Mouse (Mus musculus) heart, embryonic 15.5 days (tissue): ENCODE results near the gene Ccnjl. TPM values are rescaled to one million over a fixed set of nuclear protein-coding genes. Genes with fewer than 3 reads are reported as not detected.

Source experiments
- ATAC-seq: fragments of 200-750 bp; cut with Nextera tagmentation; replicated peaks from 2 replicates; pipeline ENCODE4 v1.8.0; 2017; ENCODE audit warnings: low read depth, moderate TSS enrichment; ENCODE audit not compliant: insufficient number of reproducible peaks, insufficient read depth, low FRiP score
- H3K27ac ChIP-seq: fragments of 300-500 bp; sonication (generic); 2 replicates; pipeline ENCODE4 v1.5.1; 2015; ENCODE audit warnings: mild to moderate bottlenecking, inconsistent platforms
- H3K27me3 ChIP-seq: fragments of 300-500 bp; sonication (generic); 2 replicates; pipeline ENCODE4 v1.6.1; 2015; ENCODE audit warnings: inconsistent platforms
- H3K36me3 ChIP-seq: fragments of 300-500 bp; sonication (generic); 2 replicates; pipeline ENCODE4 v1.6.1; 2015; ENCODE audit warnings: mild to moderate bottlenecking, inconsistent platforms
- H3K4me1 ChIP-seq: fragments of 300-500 bp; sonication (generic); replicated peaks from 2 replicates; pipeline ENCODE4 v1.6.1; 2015; ENCODE audit warnings: inconsistent platforms
- H3K4me2 ChIP-seq: fragments of 300-500 bp; sonication (generic); 2 replicates; pipeline ENCODE4 v1.6.1; 2015; ENCODE audit warnings: inconsistent platforms, mild to moderate bottlenecking, moderate library complexity
- H3K4me3 ChIP-seq: fragments of 300-500 bp; sonication (generic); 2 replicates; pipeline ENCODE4 v1.5.1; 2015; ENCODE audit warnings: mild to moderate bottlenecking, inconsistent platforms
- H3K9ac ChIP-seq: fragments of 300-500 bp; sonication (generic); 2 replicates; pipeline ENCODE4 v1.6.1; 2015; ENCODE audit warnings: mild to moderate bottlenecking, inconsistent platforms
- H3K9me3 ChIP-seq: fragments of 300-500 bp; sonication (generic); replicated peaks from 2 replicates; pipeline ENCODE4 v1.6.1; 2016; ENCODE audit warnings: inconsistent platforms
- WGBS: fragments of 180-500 bp; shearing (Covaris S2); methylation state at CpG from one replicate; pipeline ENCODE4 v1.1.7; 2015; ENCODE audit warnings: mixed read lengths; 5-methylcytosine and 5-hydroxymethylcytosine counted together
- polyA plus RNA-seq: library from polyadenylated mRNA; unstranded; fragments of >200 nt; fragmentation: Nextera tagmentation; extraction: Ambion mirVana; gene quantifications from 2 replicates; pipeline ENCODE4 v1.2.1, GENCODE M21; 2015

The Ccnjl gene
- 20.2 and 21.0 TPM in 2 replicates for polyA plus RNA-seq

GRCm38 (mm10) chr11:43528683-43529499 is at the start of gene Ccnjl:
Gene Ccnjl, plus strand, starts transcription at chr11:43528784.
- Histone ChIP-seq H3K4me2 (peak within 1 kb of the TSS; percentile 81), H3K9me3 (no peaks in the 10 kb centered on the region), H3K4me3 (peak within 1 kb of the TSS; percentile 94), H3K4me1 (peaks cover 30% of the 10 kb centered on the region), H3K36me3 (peaks cover 4% of the 10 kb centered on the region; the same call in 1 of the 2 replicates), H3K27ac (peak within 1 kb of the TSS; percentile 93), H3K9ac (peak within 1 kb of the TSS; percentile 94), H3K27me3 (no peaks in the 10 kb centered on the region)
- ATAC-seq, result peak; percentile 88
- WGBS, result under 1% methylated on average over 79 of the region's 79 CpGs

DNA sequence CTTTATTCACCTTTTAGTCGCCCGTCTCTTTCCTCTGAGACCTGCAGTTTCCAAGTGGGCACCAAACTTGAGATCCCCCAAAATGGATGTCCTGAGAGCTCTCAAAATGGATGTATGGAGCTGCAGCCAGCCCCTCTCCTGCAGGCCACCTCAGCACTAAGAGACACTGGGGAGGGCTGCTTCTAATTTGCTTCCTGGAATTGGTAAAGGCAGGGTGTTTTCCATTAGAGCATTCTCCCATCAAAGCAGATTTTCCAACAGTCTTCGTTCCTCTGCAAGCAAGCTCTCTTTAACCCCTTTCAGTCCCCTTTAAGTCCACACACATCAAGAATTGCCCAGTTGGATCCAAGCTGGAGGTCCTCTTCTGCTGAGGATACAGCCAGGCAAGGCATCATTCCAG is 49.2 kb upstream of the Ccnjl start:
- Histone ChIP-seq H3K4me2 (no peak overlapping the region), H3K27me3 (no peaks in the 10 kb centered on the region; the same call in 1 of the 2 replicates), H3K36me3 (no peaks in the 10 kb centered on the region), H3K4me3 (no peak overlapping the region), H3K9ac (no peak overlapping the region), H3K27ac (no peak overlapping the region), H3K9me3 (no peaks in the 10 kb centered on the region), H3K4me1 (peaks cover 44% of the 10 kb centered on the region)
- no peak for ATAC-seq
- WGBS, result 86% methylated on average over 3 of the region's 3 CpGs

DNA sequence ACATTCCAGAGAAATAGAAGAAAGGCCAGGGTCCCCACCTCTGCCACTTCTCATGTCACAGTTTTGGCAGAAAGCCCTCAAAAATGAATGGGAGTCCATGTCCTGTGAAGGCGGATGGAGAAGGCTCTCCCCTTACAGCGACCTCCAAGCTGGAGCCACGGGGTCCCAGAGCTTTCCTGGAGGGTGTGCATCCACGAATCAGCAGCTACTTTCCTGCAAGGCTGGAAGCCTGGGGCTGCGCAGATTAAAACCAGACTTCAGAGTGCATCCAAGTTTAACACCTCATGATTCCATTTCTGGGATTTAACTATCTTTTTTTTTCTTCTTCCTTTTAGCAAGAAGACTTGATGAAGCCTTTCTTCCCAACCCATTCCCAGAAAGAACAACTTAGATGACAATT is 48.0 kb upstream of the Ccnjl start:
- Histone ChIP-seq H3K27ac (no peak overlapping the region), H3K9ac (no peak overlapping the region), H3K4me3 (no peak overlapping the region), H3K4me1 (peaks cover 45% of the 10 kb centered on the region), H3K4me2 (no peak overlapping the region), H3K36me3 (no peaks in the 10 kb centered on the region), H3K27me3 (no peaks in the 10 kb centered on the region), H3K9me3 (no peaks in the 10 kb centered on the region)
- ATAC-seq, result no peak
- 38% methylated on average over 5 of the region's 5 CpGs for WGBS

DNA sequence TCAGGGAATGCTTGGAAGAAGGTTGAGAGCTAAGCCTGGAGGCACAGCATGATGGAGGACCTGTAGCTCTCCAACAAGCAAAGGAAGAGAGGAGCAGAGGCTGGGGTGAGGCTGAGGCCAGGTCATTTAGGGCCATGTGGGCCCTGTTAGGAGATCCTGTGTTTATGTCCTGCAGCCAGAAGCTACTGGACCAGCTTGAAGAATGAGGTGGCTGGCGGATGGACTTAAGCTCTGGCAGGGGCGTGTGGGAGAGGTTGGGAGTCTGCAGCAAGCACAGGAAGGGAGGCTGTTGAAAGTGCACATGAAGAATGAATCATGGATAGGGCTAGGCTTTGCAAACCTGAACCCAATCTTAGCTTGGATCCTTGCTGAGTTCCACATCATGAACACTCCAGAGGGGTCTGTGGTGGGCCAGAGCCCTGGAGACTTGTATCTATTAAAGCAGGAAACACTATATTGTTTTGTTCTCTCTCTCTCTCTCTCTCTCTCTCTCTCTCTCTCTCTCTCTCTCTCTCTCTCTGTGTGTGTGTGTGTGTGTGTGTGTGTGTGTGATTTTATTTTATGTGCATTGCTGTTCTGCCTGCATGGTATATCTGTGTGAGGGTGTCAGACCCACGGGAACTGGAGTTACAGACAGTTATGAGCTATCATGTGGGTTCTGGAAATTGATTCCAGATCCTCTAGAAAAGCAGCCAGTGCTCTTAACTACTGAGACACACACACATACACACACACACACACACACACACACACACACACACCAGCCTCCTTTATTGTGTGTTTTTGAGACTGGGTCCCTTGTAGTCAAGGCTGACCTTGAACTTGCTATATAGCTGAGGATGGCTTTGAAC is 46.7 kb upstream of the Ccnjl start:
- Histone ChIP-seq H3K9me3 (no peaks in the 10 kb centered on the region), H3K4me3 (no peak overlapping the region), H3K27me3 (no peaks in the 10 kb centered on the region), H3K4me1 (peaks cover 45% of the 10 kb centered on the region), H3K36me3 (no peaks in the 10 kb centered on the region), H3K4me2 (no peak overlapping the region), H3K9ac (no peak overlapping the region), H3K27ac (peak overlapping the region; percentile 85; the same call in 1 of the 2 replicates)
- 0 out of 2 replicates have a peak, but pooled peaks have one; percentile 20 for ATAC-seq
- WGBS, result 54% methylated on average over 3 of the region's 3 CpGs

- H3K4me3 ChIP-seq, result no peak overlapping the region
- WGBS, result 39% methylated on average over 6 of the region's 6 CpGs
- no peak overlapping the region for H3K9ac ChIP-seq
- H3K4me2 ChIP-seq, result no peak overlapping the region
- H3K27me3 ChIP-seq, result no peaks in the 10 kb centered on the region
- peak overlapping the region; percentile 85 for H3K27ac ChIP-seq
- H3K9me3 ChIP-seq, result no peaks in the 10 kb centered on the region
- H3K36me3 ChIP-seq, result no peaks in the 10 kb centered on the region
- peak; percentile 82 for ATAC-seq
- H3K4me1 ChIP-seq, result peaks cover 45% of the 10 kb centered on the region
Observed at GRCm38 (mm10) chr11:43483122-43483792, 45.3 kb upstream of the Ccnjl start.

DNA sequence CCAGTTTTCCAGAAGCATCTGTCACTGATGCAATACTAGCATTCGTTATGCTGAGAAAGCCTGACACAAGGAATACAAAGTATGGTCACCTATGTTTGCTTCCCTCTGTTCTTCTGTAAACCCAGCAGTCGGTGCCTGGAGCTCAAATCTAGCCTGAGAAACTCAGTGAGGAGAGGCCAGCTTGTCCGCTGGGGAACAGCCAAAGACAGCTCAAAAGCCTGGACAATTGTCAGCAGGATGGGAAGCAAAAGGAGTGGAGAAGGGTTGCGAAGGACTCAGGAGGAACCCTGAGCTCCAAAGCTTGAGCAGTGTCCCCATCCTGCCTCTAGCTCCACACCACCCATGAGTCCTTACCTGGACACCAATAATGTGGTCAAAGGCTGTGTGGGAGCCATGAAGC is 44.5 kb upstream of the Ccnjl start:
- 69% methylated on average over 4 of the region's 4 CpGs for WGBS
- H3K4me2 ChIP-seq, result 0 out of 2 replicates have a peak overlapping the region, but pooled peaks have one; percentile 1
- no peak for ATAC-seq
- H3K27ac ChIP-seq, result peak overlapping the region; percentile 85
- no peaks in the 10 kb centered on the region for H3K27me3 ChIP-seq
- no peak overlapping the region for H3K4me3 ChIP-seq
- no peak overlapping the region for H3K9ac ChIP-seq
- peaks cover 45% of the 10 kb centered on the region for H3K4me1 ChIP-seq
- H3K9me3 ChIP-seq, result no peaks in the 10 kb centered on the region
- no peaks in the 10 kb centered on the region for H3K36me3 ChIP-seq

- no peaks in the 10 kb centered on the region for H3K27me3 ChIP-seq
- no peaks in the 10 kb centered on the region for H3K36me3 ChIP-seq
- no peak overlapping the region for H3K4me3 ChIP-seq
- ATAC-seq, result no peak
- H3K4me2 ChIP-seq, result no peak overlapping the region
- peaks cover 45% of the 10 kb centered on the region for H3K4me1 ChIP-seq
- 41% methylated on average over 11 of the region's 11 CpGs for WGBS
- H3K9me3 ChIP-seq, result no peaks in the 10 kb centered on the region
- peak overlapping the region; percentile 85; the same call in 1 of the 2 replicates for H3K27ac ChIP-seq
- H3K9ac ChIP-seq, result no peak overlapping the region
Observed at GRCm38 (mm10) chr11:43484652-43485051, 43.9 kb upstream of the Ccnjl start.

DNA sequence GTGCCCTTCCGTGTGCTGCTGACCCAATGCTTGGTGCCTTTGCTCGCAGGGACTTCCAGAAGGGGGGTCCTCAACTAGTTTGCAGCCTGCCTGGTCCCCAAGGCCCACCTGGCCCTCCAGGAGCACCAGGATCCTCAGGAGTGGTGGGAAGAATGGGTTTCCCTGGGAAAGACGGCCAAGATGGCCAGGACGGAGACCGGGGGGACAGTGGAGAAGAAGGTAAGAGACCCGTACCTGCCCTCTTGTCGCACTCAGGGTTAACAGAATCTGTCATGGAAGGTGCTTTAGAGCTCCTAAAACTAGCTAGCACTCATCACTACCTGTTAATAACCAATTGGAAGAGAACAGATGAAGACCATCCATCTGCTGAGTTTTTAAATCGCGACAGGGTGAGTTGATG is 42.7 kb upstream of the Ccnjl start:
- no peak overlapping the region for H3K4me2 ChIP-seq
- H3K9me3 ChIP-seq, result no peaks in the 10 kb centered on the region
- 83% methylated on average over 9 of the region's 9 CpGs for WGBS
- H3K36me3 ChIP-seq, result no peaks in the 10 kb centered on the region
- no peak for ATAC-seq
- no peak overlapping the region for H3K9ac ChIP-seq
- H3K4me1 ChIP-seq, result peaks cover 35% of the 10 kb centered on the region
- no peak overlapping the region for H3K4me3 ChIP-seq
- no peak overlapping the region for H3K27ac ChIP-seq
- H3K27me3 ChIP-seq, result no peaks in the 10 kb centered on the region

GRCm38 (mm10) chr11:43492663-43493062 is 35.9 kb upstream of the Ccnjl start:
- Histone ChIP-seq H3K4me1 (peaks cover 8% of the 10 kb centered on the region), H3K27ac (no peak overlapping the region), H3K9ac (no peak overlapping the region), H3K4me3 (no peak overlapping the region), H3K9me3 (no peaks in the 10 kb centered on the region), H3K36me3 (no peaks in the 10 kb centered on the region), H3K4me2 (no peak overlapping the region), H3K27me3 (no peaks in the 10 kb centered on the region)
- 34% methylated on average over 7 of the region's 7 CpGs for WGBS
- no peak for ATAC-seq

GRCm38 (mm10) chr11:43493815-43494409 is 34.7 kb upstream of the Ccnjl start:
- no peaks in the 10 kb centered on the region for H3K9me3 ChIP-seq
- H3K36me3 ChIP-seq, result no peaks in the 10 kb centered on the region
- 0 out of 2 replicates have a peak, but pooled peaks have one; percentile 25 for ATAC-seq
- H3K27ac ChIP-seq, result no peak overlapping the region
- no peak overlapping the region for H3K4me2 ChIP-seq
- WGBS, result 22% methylated on average over 6 of the region's 6 CpGs
- peaks cover 8% of the 10 kb centered on the region for H3K4me1 ChIP-seq
- no peak overlapping the region for H3K9ac ChIP-seq
- no peaks in the 10 kb centered on the region for H3K27me3 ChIP-seq
- no peak overlapping the region for H3K4me3 ChIP-seq
